Mouse (Mus musculus) embryonic facial prominence, embryonic 11.5 days (tissue): ENCODE data around the gene Ripor3. TPM values are rescaled to one million over a fixed set of nuclear protein-coding genes. Genes with fewer than 3 reads are reported as not detected.

Experiments used
- ATAC-seq: fragments of 200-750 bp; cut with Nextera tagmentation; replicated peaks from 2 replicates; pipeline ENCODE4 v1.8.0; 2017; ENCODE audit warnings: low read depth; ENCODE audit not compliant: insufficient number of reproducible peaks, low FRiP score, low TSS enrichment
- DNase-seq: peaks from one replicate; pipeline ENCODE4 v3.0.0-alpha.2; 2015; ENCODE audit warnings: low spot score
- H3K27ac ChIP-seq: fragments of 300-500 bp; sonication (generic); replicated peaks from 2 replicates; pipeline ENCODE4 v1.5.1; 2014; ENCODE audit warnings: mild to moderate bottlenecking, low read depth, low read length, control low read depth
- H3K27me3 ChIP-seq: fragments of 300-500 bp; sonication (generic); 2 replicates; pipeline ENCODE4 v1.6.1; 2014; ENCODE audit warnings: mild to moderate bottlenecking, low read length, moderate library complexity, mixed read lengths; ENCODE audit not compliant: control insufficient read depth, insufficient read depth
- H3K36me3 ChIP-seq: fragments of 300-500 bp; sonication (generic); replicated peaks from 2 replicates; pipeline ENCODE4 v1.6.1; 2014; ENCODE audit warnings: low read depth, mild to moderate bottlenecking, low read length, moderate library complexity, mixed read lengths; ENCODE audit not compliant: control insufficient read depth, insufficient read depth
- H3K4me1 ChIP-seq: fragments of 300-500 bp; sonication (generic); 2 replicates; pipeline ENCODE4 v1.6.1; 2014; ENCODE audit warnings: low read length, mixed read lengths; ENCODE audit not compliant: control insufficient read depth, insufficient read depth
- H3K4me2 ChIP-seq: fragments of 300-500 bp; sonication (generic); 2 replicates; pipeline ENCODE4 v1.6.1; 2014; ENCODE audit warnings: low read depth, mild to moderate bottlenecking, control low read depth, low read length, moderate library complexity
- H3K4me3 ChIP-seq: fragments of 300-500 bp; sonication (generic); 2 replicates; pipeline ENCODE4 v1.5.1; 2014; ENCODE audit warnings: low read depth, low read length, control low read depth
- H3K9ac ChIP-seq: fragments of 300-500 bp; sonication (generic); replicated peaks from 2 replicates; pipeline ENCODE4 v1.6.1; 2014; ENCODE audit warnings: mild to moderate bottlenecking, control low read depth, low read length
- H3K9me3 ChIP-seq: fragments of 300-500 bp; sonication (generic); replicated peaks from 2 replicates; pipeline ENCODE4 v1.6.1; 2016; ENCODE audit warnings: mild to moderate bottlenecking, low read length, inconsistent platforms, mixed read lengths; ENCODE audit not compliant: control insufficient read depth
- WGBS: fragments of 180-500 bp; shearing (Covaris S2); extraction: QIAGEN DNeasy Blood & Tissue Kit; methylation state at CpG from one replicate; pipeline ENCODE4 v1.1.7; 2014; 5-methylcytosine and 5-hydroxymethylcytosine counted together
- polyA plus RNA-seq: library from polyadenylated mRNA; unstranded; fragments of >200 nt; fragmentation: Nextera tagmentation; extraction: Ambion mirVana; gene quantifications from 2 replicates; pipeline ENCODE4 v1.2.1, GENCODE M21; 2014

Ripor3 gene
- polyA plus RNA-seq, 1 experiment from 2014 or later, result 0.69 TPM

GRCm38 (mm10) chr2:167959384-167959911 lies 51.0 kb downstream of the Ripor3 start:
- Histone ChIP-seq H3K4me2 (no peak overlapping the region), H3K9me3 (no peaks in the 10 kb centered on the region), H3K36me3 (no peaks in the 10 kb centered on the region; the same call in 1 of the 2 replicates), H3K27ac (no peak overlapping the region), H3K4me1 (no peaks in the 10 kb centered on the region), H3K9ac (no peak overlapping the region), H3K4me3 (no peak overlapping the region), H3K27me3 (no peaks in the 10 kb centered on the region)
- ATAC-seq (no peak), DNase-seq (no peak)
- 65% methylated on average over 4 of the region's 4 CpGs for WGBS

GRCm38 (mm10) chr2:167958843-167959242 lies 51.6 kb downstream of the Ripor3 start:
- Histone ChIP-seq H3K27ac (no peak overlapping the region), H3K9ac (no peak overlapping the region), H3K27me3 (no peaks in the 10 kb centered on the region), H3K36me3 (no peaks in the 10 kb centered on the region; the same call in 1 of the 2 replicates), H3K4me1 (no peaks in the 10 kb centered on the region), H3K4me3 (no peak overlapping the region), H3K4me2 (no peak overlapping the region), H3K9me3 (no peaks in the 10 kb centered on the region)
- DNase-seq (no peak), ATAC-seq (no peak)
- WGBS, result 61% methylated on average over 4 of the region's 4 CpGs

- Histone ChIP-seq H3K4me3 (no peak overlapping the region), H3K27me3 (no peaks in the 10 kb centered on the region), H3K4me1 (no peaks in the 10 kb centered on the region), H3K27ac (no peak overlapping the region), H3K9ac (no peak overlapping the region), H3K36me3 (no peaks in the 10 kb centered on the region; the same call in 1 of the 2 replicates), H3K4me2 (no peak overlapping the region), H3K9me3 (no peaks in the 10 kb centered on the region)
- WGBS, result 76% methylated on average over 5 of the region's 5 CpGs
- no peak for ATAC-seq
- DNase-seq, result no peak
Measured at GRCm38 (mm10) chr2:167958082-167958788, 52.2 kb downstream of the Ripor3 start.

GRCm38 (mm10) chr2:167957539-167957938 lies 52.9 kb downstream of the Ripor3 start:
- H3K27me3 ChIP-seq, result no peaks in the 10 kb centered on the region
- DNase-seq, result no peak
- no peak overlapping the region for H3K4me3 ChIP-seq
- no peaks in the 10 kb centered on the region; the same call in 1 of the 2 replicates for H3K36me3 ChIP-seq
- ATAC-seq, result no peak
- no peaks in the 10 kb centered on the region for H3K4me1 ChIP-seq
- H3K9me3 ChIP-seq, result no peaks in the 10 kb centered on the region
- no peak overlapping the region for H3K9ac ChIP-seq
- WGBS, result 86% methylated on average over 1 of the region's 1 CpGs
- H3K4me2 ChIP-seq, result no peak overlapping the region
- no peak overlapping the region for H3K27ac ChIP-seq

GRCm38 (mm10) chr2:167954928-167955327 lies 55.5 kb downstream of the Ripor3 start:
- ATAC-seq, result no peak

GRCm38 (mm10) chr2:167953819-167954218 lies 56.6 kb downstream of the Ripor3 start:
- WGBS, result 83% methylated on average over 10 of the region's 10 CpGs

More at GRCm38 (mm10) chr2:167954928-167955327, 55.5 kb downstream of the Ripor3 start:
- H3K27me3 ChIP-seq, result no peaks in the 10 kb centered on the region
- no peaks in the 10 kb centered on the region for H3K9me3 ChIP-seq
- no peaks in the 10 kb centered on the region for H3K4me1 ChIP-seq
- WGBS, result 85% methylated on average over 7 of the region's 7 CpGs
- H3K4me3 ChIP-seq, result no peak overlapping the region
- H3K27ac ChIP-seq, result no peak overlapping the region
- no peak overlapping the region for H3K9ac ChIP-seq
- no peaks in the 10 kb centered on the region for H3K36me3 ChIP-seq
- DNase-seq, result no peak
- H3K4me2 ChIP-seq, result no peak overlapping the region

GRCm38 (mm10) chr2:167951301-167952211 lies 58.9 kb downstream of the Ripor3 start:
- Histone ChIP-seq H3K4me1 (no peaks in the 10 kb centered on the region), H3K9me3 (no peaks in the 10 kb centered on the region), H3K9ac (no peak overlapping the region), H3K4me3 (no peak overlapping the region), H3K4me2 (no peak overlapping the region), H3K27me3 (no peaks in the 10 kb centered on the region), H3K36me3 (no peaks in the 10 kb centered on the region), H3K27ac (no peak overlapping the region)
- DNase-seq (no peak), ATAC-seq (no peak)
- 85% methylated on average over 13 of the region's 13 CpGs for WGBS

More at GRCm38 (mm10) chr2:167953819-167954218, 56.6 kb downstream of the Ripor3 start:
- no peak overlapping the region for H3K27ac ChIP-seq
- no peak overlapping the region for H3K9ac ChIP-seq
- DNase-seq (no peak), ATAC-seq (no peak)
- H3K27me3 ChIP-seq, result no peaks in the 10 kb centered on the region
- H3K4me3 ChIP-seq, result no peak overlapping the region
- no peaks in the 10 kb centered on the region for H3K9me3 ChIP-seq
- H3K4me2 ChIP-seq, result no peak overlapping the region
- no peaks in the 10 kb centered on the region for H3K4me1 ChIP-seq
- no peaks in the 10 kb centered on the region for H3K36me3 ChIP-seq
